In genomic region chr12:110802674-110803297, GRCm38 (mm10) we compare ENCODE assay signal across 18 mouse cellular contexts. TPM values are rescaled to one million over a fixed set of nuclear protein-coding genes. Genes with fewer than 3 reads are reported as not detected.
DNase-seq lines count a peak whose midpoint lies in the region; ATAC-seq and TF ChIP-seq lines count a peak whose summit lies in the region.
"Had no signal": no experiment of that assay in that cellular context is flagged by ENCODE, and none has a peak within 500 bp of the region (broad histone marks: within the 10 kb centered on the region; RNA-seq: fewer than 3 reads in every experiment).

No protein-coding gene starts in this region.

- intact Hi-C loops in gastrocnemius, adult 2 months (cut with DNase I) = no loop called here
- intact Hi-C loops in gastrocnemius, postnatal 14 days (cut with DNase I; ENCODE audit: low total_unique reads) = no loop called here
- intact Hi-C loops in left cerebral cortex, adult 2 months (cut with DNase I) = no loop called here
- intact Hi-C loops in left cerebral cortex, postnatal 14 days (cut with DNase I) = no loop called here

- TF ChIP-seq POLR2A in cerebellum, adult 2 months (IDR thresholded peaks at IDR 0.05; ENCODE audit: borderline replicate concordance, insufficient read depth, low read length) = no peak

- H3K4me3 ChIP-seq in cerebellum, adult 2 months (replicated peaks; ENCODE audit: insufficient read depth, low read depth, low read length) = no peak overlapping the region
- H3K4me3 ChIP-seq in gastrocnemius, adult 2 months = no peak overlapping the region
- no peak overlapping the region for H3K4me3 ChIP-seq in left cerebral cortex, adult 2 months
- H3K4me3 ChIP-seq: liver, embryonic 12.5 days had no signal

- no peaks in the 10 kb centered on the region for H3K27me3 ChIP-seq in cerebellum, adult 2 months (ENCODE audit: control insufficient read depth, insufficient read depth, low read length)
- no peaks in the 10 kb centered on the region for H3K27me3 ChIP-seq in Patski
- H3K27me3 ChIP-seq: liver, embryonic 12.5 days had no signal

- CTCF ChIA-PET in Patski (lab: Charles Lee) = interaction anchor here (0.5 to 1.0 kb wide), 2 partner anchors 36 to 56 kb away, joined by 3 read pairs; no protein-coding TSS in a partner anchor

- peak; percentile 57 for ATAC-seq in Patski
- ATAC-seq: liver, embryonic 12.5 days had no signal

- POLR2A ChIA-PET in Patski (lab: Charles Lee) = interaction anchor here (1.2 kb wide), 1 partner anchor 63 kb away, joined by 3 read pairs; no protein-coding TSS in a partner anchor

- in situ Hi-C loops in Patski (cut with MboI; ENCODE audit: low pct_unique_long_range_greater_than_20kb) = no loop called here

- no peak for TF ChIP-seq CTCF in cerebellum, adult 2 months (IDR thresholded peaks at IDR 0.05; ENCODE audit: borderline replicate concordance, insufficient read depth, low read depth, low read length)
- no peak for TF ChIP-seq CTCF in gastrocnemius, adult 2 months (IDR thresholded peaks at IDR 0.05)
- TF ChIP-seq CTCF in left cerebral cortex, adult 2 months (IDR thresholded peaks at IDR 0.05) = no peak
- TF ChIP-seq CTCF in Patski (IDR thresholded peaks at IDR 0.05) = no peak

- 67% methylated on average over 5 of the region's 5 CpGs for WGBS in cerebellum, adult 2 months

- no peak for DNase-seq in cerebellum, adult 2 months
- no peak for DNase-seq in cerebellum, adult 11 months
- DNase-seq in gastrocnemius, adult 2 months = no peak
- DNase-seq in gastrocnemius, postnatal 14 days = no peak
- DNase-seq in left cerebral cortex, adult 2 months (ENCODE audit: extremely low spot score in 1 of 2, low spot score in 2 of 2) = no peak
- DNase-seq in left cerebral cortex, postnatal 14 days (ENCODE audit: low spot score in 2 of 2) = no peak
- DNase-seq in Patski (ENCODE audit: low read depth, low spot score) = no peak
- no peak for DNase-seq in thymus, postnatal 36 days
- DNase-seq: adrenal gland, postnatal 10 days; cerebellum, adult 9-10 months; gastrocnemius, postnatal 36 days; kidney, adult 18-20 months; kidney, postnatal 4 days; layer of hippocampus, adult 9-11 months; lung, postnatal 4 days; right cerebral cortex, postnatal 14 days had no signal

- 0 out of 2 replicates have a peak overlapping the region, but pooled peaks have one; percentile 31 for H3K27ac ChIP-seq in cerebellum, adult 2 months (ENCODE audit: insufficient read depth, low read length)
- H3K27ac ChIP-seq in gastrocnemius, adult 2 months = peak overlapping the region; percentile 38; the same call in 1 of the 2 replicates
- H3K27ac ChIP-seq in left cerebral cortex, adult 2 months = 0 out of 2 replicates have a peak overlapping the region, but pooled peaks have one; percentile 21
- H3K27ac ChIP-seq: liver, embryonic 12.5 days had no signal

- H3K4me1 ChIP-seq in cerebellum, adult 2 months (ENCODE audit: control insufficient read depth, insufficient read depth, low read length) = peaks cover 18% of the 10 kb centered on the region

RNA-seq across cellular contexts. Expression of gene Mok, which starts 38.0 kb away (rescaled TPM):
- 5.9 and 6.7 TPM in 2 replicates for polyA plus RNA-seq in cerebellum, adult 2 months (2012; rRNA removed)
- total RNA-seq in gastrocnemius, adult 2 months (2021) = under 1 TPM; 0.20 to 0.22 TPM
- under 1 TPM; 0.25 to 0.31 TPM for total RNA-seq in gastrocnemius, postnatal 14 days (2021)
- 10 to 100 TPM; 13.0 to 13.3 TPM for total RNA-seq in left cerebral cortex, adult 2 months (2021)
- total RNA-seq in left cerebral cortex, postnatal 14 days (2021) = 10 to 100 TPM; 10.7 to 12.8 TPM
- polyA plus RNA-seq in Patski (2021) = 16.2 TPM
- total RNA-seq: monocyte, adult 5-6 weeks had no signal

RNA-seq across cellular contexts. Expression of gene Zfp839, which starts 47.3 kb away (rescaled TPM):
- 7.6 and 8.5 TPM in 2 replicates for polyA plus RNA-seq in cerebellum, adult 2 months (2012; rRNA removed)
- total RNA-seq in gastrocnemius, adult 2 months (2021) = 1 to 10 TPM; 7.0 to 7.7 TPM
- total RNA-seq in gastrocnemius, postnatal 14 days (2021) = 1 to 10 TPM; 3.9 to 5.4 TPM
- total RNA-seq in left cerebral cortex, adult 2 months (2021) = 10 to 100 TPM; 11.4 to 12.3 TPM
- 1 to 10 TPM; 9.1 to 9.6 TPM for total RNA-seq in left cerebral cortex, postnatal 14 days (2021)
- polyA plus RNA-seq in Patski (2021) = 7.6 TPM

Comparison
In these comparisons a context has a peak if more than half of its experiments do, and no peak if none do; other contexts are left out.
1. RNA of gene Mok, which starts 38.0 kb away (total RNA-seq): 13.0 to 13.3 TPM in left cerebral cortex, adult 2 months and 10.7 to 12.8 TPM in left cerebral cortex, postnatal 14 days; 0.25 to 0.31 TPM in gastrocnemius, postnatal 14 days and 0.20 to 0.22 TPM in gastrocnemius, adult 2 months; every median in the first group is over 4 times any median in the second.
2. Peak in every context shown above with its lines, with median percentiles within 50 percentile points of each other: H3K27ac ChIP-seq.